Mouse (Mus musculus): ENCODE measurements around the gene Chp2. TPM values are rescaled to one million over a fixed set of nuclear protein-coding genes. Genes with fewer than 3 reads are reported as not detected.

The Chp2 gene
- total and polyA plus RNA-seq, 2 experiments from 2014 or later, result 0.63 TPM; not detected in 1

GRCm38 (mm10) chr7:122251197-122252011 is 32.1 kb downstream of the Chp2 start:
- no peaks in the 10 kb centered on the region for H3K36me3 ChIP-seq (replicated peaks; ENCODE audit: control insufficient read depth, insufficient read depth, low read length)
- 24% methylated on average over 21 of the region's 21 CpGs for WGBS
- no peaks in the 10 kb centered on the region for H3K4me1 ChIP-seq (ENCODE audit: control insufficient read depth, insufficient read depth)
- no peak overlapping the region; the same call in 1 of the 2 replicates for H3K4me2 ChIP-seq (ENCODE audit: low read depth, low read length)
- H3K9ac ChIP-seq (replicated peaks; ENCODE audit: low read depth, low read length), result no peak overlapping the region
- no peaks in the 10 kb centered on the region for H3K9me3 ChIP-seq (replicated peaks; ENCODE audit: control insufficient read depth, low read length)
- H3K4me3 ChIP-seq (ENCODE audit: low read depth, low read length), result no peak overlapping the region
- TF ChIP-seq CTCF (IDR thresholded peaks at IDR 0.05; ENCODE audit: low read depth), result peak; percentile 54
- no peak for TF ChIP-seq EP300 (IDR thresholded peaks at IDR 0.05; ENCODE audit: low read depth)
- H3K27me3 ChIP-seq (ENCODE audit: control insufficient read depth, insufficient read depth, low read length), result no peaks in the 10 kb centered on the region
- DNase-seq (ENCODE audit: low spot score) (peak; percentile 58), ATAC-seq (ENCODE audit: insufficient read depth, low read depth) (peak; percentile 49)
- no peak overlapping the region for H3K27ac ChIP-seq (ENCODE audit: low read depth)

DNA sequence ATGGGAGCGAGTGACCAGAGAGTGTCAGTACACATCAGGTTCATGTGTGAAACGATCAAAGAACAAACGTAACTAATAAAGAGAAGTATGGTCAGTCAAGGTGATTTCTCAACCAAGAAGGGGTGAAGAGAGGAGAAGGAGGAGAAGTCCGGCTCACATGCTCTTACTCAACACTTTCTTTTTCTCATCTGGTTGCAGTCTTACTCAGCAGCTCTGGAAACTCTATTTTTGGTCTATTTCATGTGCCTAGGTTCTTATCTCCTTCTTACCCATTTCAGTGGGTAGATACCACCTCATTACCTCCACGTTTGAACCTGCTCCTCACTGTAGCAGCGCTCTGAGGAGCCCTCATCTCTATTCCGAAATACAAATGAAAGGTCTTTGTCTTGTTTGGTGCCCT is 37.4 kb downstream of the Chp2 start:
- ATAC-seq (ENCODE audit: insufficient read depth, low read depth) (no peak), DNase-seq (ENCODE audit: low spot score) (no peak)
- H3K9ac ChIP-seq (replicated peaks; ENCODE audit: low read depth, low read length), result no peak overlapping the region
- no peak overlapping the region for H3K27ac ChIP-seq (ENCODE audit: low read depth)
- no peaks in the 10 kb centered on the region for H3K4me1 ChIP-seq (ENCODE audit: control insufficient read depth, insufficient read depth)
- H3K36me3 ChIP-seq (replicated peaks; ENCODE audit: control insufficient read depth, insufficient read depth, low read length), result no peaks in the 10 kb centered on the region
- no peaks in the 10 kb centered on the region for H3K9me3 ChIP-seq (replicated peaks; ENCODE audit: control insufficient read depth, low read length)
- H3K27me3 ChIP-seq (ENCODE audit: control insufficient read depth, insufficient read depth, low read length), result no peaks in the 10 kb centered on the region
- WGBS, result 70% methylated on average over 7 of the region's 7 CpGs
- no peak overlapping the region for H3K4me3 ChIP-seq (ENCODE audit: low read depth, low read length)
- no peak overlapping the region for H3K4me2 ChIP-seq (ENCODE audit: low read depth, low read length)
- TF ChIP-seq CTCF (IDR thresholded peaks at IDR 0.05; ENCODE audit: low read depth) (no peak), EP300 (IDR thresholded peaks at IDR 0.05; ENCODE audit: low read depth) (no peak)

DNA sequence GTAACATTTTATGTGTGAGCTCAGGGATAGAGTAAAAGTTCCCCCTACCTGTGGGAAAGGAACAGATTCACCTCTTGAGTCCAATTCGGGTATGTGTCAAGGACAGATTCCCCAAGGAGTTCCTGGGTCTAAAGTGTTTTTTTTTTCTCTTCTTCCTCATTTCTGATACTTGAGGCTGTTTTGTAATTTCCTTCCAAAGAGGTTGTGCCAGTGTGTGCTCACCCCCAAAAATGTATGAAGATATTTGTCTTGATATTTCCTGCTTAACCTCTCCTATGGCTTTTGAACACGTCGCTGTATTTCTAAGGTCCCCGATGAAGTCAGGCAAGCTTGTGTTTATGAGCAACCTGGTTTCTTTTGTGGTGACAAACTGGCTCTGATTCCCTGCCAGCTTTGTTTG is 39.2 kb downstream of the Chp2 start:
- H3K27ac ChIP-seq (ENCODE audit: low read depth), result no peak overlapping the region
- DNase-seq (ENCODE audit: low spot score), result no peak
- no peak overlapping the region for H3K4me2 ChIP-seq (ENCODE audit: low read depth, low read length)
- H3K4me3 ChIP-seq (ENCODE audit: low read depth, low read length), result no peak overlapping the region
- no peaks in the 10 kb centered on the region for H3K27me3 ChIP-seq (ENCODE audit: control insufficient read depth, insufficient read depth, low read length)
- no peak overlapping the region for H3K9ac ChIP-seq (replicated peaks; ENCODE audit: low read depth, low read length)
- no peaks in the 10 kb centered on the region for H3K9me3 ChIP-seq (replicated peaks; ENCODE audit: control insufficient read depth, low read length)
- H3K36me3 ChIP-seq (replicated peaks; ENCODE audit: control insufficient read depth, insufficient read depth, low read length), result no peaks in the 10 kb centered on the region
- no peak for ATAC-seq (ENCODE audit: insufficient read depth, low read depth)
- H3K4me1 ChIP-seq (ENCODE audit: control insufficient read depth, insufficient read depth), result no peaks in the 10 kb centered on the region
- 76% methylated on average over 4 of the region's 4 CpGs for WGBS
- TF ChIP-seq EP300 (IDR thresholded peaks at IDR 0.05; ENCODE audit: low read depth) (no peak), CTCF (IDR thresholded peaks at IDR 0.05; ENCODE audit: low read depth) (no peak)

DNA sequence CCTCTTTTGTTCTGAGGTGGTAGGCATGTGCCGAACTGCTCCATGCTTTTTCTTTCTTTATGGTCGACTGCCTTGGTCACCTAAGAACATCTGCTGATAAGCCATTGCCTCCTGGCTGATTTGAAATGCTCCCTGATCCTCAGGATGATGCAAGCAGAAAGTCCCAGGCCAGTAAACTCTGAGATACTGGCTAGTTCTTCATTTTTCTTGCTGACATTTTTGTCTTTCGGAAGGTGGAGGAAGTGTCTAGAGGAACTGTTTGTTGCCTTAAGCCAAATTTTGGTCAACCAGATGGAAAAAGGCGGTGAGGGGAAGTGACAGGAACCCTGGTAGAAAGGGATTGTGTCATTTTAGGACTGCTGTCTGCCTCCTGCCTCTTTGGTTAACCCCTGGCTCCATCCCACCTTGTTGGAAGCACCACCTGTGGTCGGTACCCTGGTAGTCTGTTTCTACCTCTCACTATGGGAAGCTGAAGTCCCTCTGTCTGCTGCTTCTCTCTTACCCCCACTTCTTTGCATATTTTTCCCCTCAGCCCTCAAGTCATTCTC is 40.8 kb downstream of the Chp2 start:
- H3K36me3 ChIP-seq (replicated peaks; ENCODE audit: control insufficient read depth, insufficient read depth, low read length), result no peaks in the 10 kb centered on the region
- ATAC-seq (ENCODE audit: insufficient read depth, low read depth) (no peak), DNase-seq (ENCODE audit: low spot score) (no peak)
- H3K4me2 ChIP-seq (ENCODE audit: low read depth, low read length), result no peak overlapping the region
- no peak overlapping the region for H3K9ac ChIP-seq (replicated peaks; ENCODE audit: low read depth, low read length)
- no peak overlapping the region for H3K27ac ChIP-seq (ENCODE audit: low read depth)
- H3K27me3 ChIP-seq (ENCODE audit: control insufficient read depth, insufficient read depth, low read length), result no peaks in the 10 kb centered on the region
- WGBS, result 72% methylated on average over 5 of the region's 5 CpGs
- H3K9me3 ChIP-seq (replicated peaks; ENCODE audit: control insufficient read depth, low read length), result no peaks in the 10 kb centered on the region
- no peak overlapping the region for H3K4me3 ChIP-seq (ENCODE audit: low read depth, low read length)
- TF ChIP-seq CTCF (IDR thresholded peaks at IDR 0.05; ENCODE audit: low read depth), result no peak
- TF ChIP-seq EP300 (IDR thresholded peaks at IDR 0.05; ENCODE audit: low read depth), result no peak
- H3K4me1 ChIP-seq (ENCODE audit: control insufficient read depth, insufficient read depth), result no peaks in the 10 kb centered on the region

- H3K4me1 ChIP-seq (ENCODE audit: control insufficient read depth, insufficient read depth), result no peaks in the 10 kb centered on the region
- WGBS, result 69% methylated on average over 4 of the region's 4 CpGs
- H3K4me3 ChIP-seq (ENCODE audit: low read depth, low read length), result no peak overlapping the region
- no peak for ATAC-seq (ENCODE audit: insufficient read depth, low read depth)
- no peak overlapping the region for H3K9ac ChIP-seq (replicated peaks; ENCODE audit: low read depth, low read length)
- TF ChIP-seq CTCF (IDR thresholded peaks at IDR 0.05; ENCODE audit: low read depth), result no peak
- no peak for TF ChIP-seq EP300 (IDR thresholded peaks at IDR 0.05; ENCODE audit: low read depth)
- no peak for DNase-seq (ENCODE audit: low spot score)
- H3K27ac ChIP-seq (ENCODE audit: low read depth), result no peak overlapping the region
- no peaks in the 10 kb centered on the region for H3K9me3 ChIP-seq (replicated peaks; ENCODE audit: control insufficient read depth, low read length)
- no peak overlapping the region for H3K4me2 ChIP-seq (ENCODE audit: low read depth, low read length)
- no peaks in the 10 kb centered on the region for H3K27me3 ChIP-seq (ENCODE audit: control insufficient read depth, insufficient read depth, low read length)
- H3K36me3 ChIP-seq (replicated peaks; ENCODE audit: control insufficient read depth, insufficient read depth, low read length), result no peaks in the 10 kb centered on the region
Observed at GRCm38 (mm10) chr7:122268983-122269486, 49.7 kb downstream of the Chp2 start.
